Mouse (Mus musculus) gastrocnemius, postnatal 10 days (tissue): ENCODE measurements at regions not wholly inside any gene's neighbourhood (a gene's known extent, or its start where the extent isn't known, plus 50 kb on each side); places are given as distances from the start of the nearest gene placed in this dataset.

ENCODE experiments used
- DNase-seq: peaks from one replicate; pipeline ENCODE4 v3.0.0; 2021; ENCODE audit warnings: mixed read lengths

- no peak for DNase-seq
These were observed 223.5 kb downstream of the Klf5 start for GRCm38 (mm10) chr14:99521954-99522523.

DNA sequence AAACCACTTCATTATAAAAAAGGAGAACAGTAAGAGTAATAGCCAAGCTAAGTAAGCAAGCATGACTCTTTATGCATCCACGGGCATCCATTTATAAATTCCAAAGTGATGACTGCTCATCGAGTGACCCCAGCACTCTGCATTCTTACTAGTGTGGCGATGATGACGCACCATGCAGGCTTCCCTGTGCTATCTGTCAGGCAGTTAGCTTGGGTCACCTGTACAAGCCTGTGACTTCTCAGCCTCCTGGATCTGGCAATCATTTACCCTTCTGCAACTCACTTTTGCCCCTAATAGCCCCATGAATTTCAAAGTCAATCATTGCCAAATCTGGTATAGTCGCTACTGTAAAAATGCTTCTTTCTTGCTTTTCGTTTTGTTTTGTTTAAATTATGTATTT, 237.3 kb downstream of the Klf5 start:
- no peak for DNase-seq

DNA sequence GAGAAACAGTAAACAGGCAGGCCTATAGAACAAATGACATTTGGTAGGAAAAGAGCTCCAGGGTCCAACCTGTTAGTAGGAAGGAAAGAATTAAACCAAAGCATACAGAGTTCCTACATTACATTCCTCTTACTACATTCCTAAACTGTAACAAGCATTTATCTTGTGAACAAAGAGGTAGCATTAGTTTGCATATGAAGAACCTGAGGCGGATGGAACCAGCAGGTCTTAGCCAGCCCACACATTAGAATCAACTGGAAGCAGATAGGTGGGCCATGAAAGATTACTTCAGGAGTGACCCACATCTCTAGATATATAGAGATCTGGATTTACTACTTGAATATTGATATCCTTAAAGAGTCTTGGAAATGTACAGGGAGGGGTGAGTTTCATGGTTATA, 238.8 kb downstream of the Klf5 start:
- no peak for DNase-seq

DNA sequence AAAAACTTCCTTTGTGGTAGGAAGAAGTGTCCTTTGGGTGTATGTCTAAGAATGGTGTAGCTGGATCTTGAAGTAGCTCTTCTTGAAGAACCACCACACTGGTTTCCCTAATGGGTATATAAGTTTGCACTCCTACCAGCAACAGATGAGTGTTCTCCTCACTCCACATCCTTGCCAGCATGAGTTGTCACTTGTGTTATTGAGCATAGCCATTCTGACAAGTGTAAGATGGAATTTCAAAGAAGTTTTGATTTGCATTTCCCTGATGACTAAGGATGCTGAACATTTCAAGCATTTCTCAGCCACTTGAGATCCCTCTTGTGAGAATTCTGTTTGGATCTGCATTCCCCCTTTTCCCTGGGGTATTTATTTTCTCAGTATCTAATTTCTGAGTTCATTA, 243.2 kb downstream of the Klf5 start:
- DNase-seq = no peak

DNA sequence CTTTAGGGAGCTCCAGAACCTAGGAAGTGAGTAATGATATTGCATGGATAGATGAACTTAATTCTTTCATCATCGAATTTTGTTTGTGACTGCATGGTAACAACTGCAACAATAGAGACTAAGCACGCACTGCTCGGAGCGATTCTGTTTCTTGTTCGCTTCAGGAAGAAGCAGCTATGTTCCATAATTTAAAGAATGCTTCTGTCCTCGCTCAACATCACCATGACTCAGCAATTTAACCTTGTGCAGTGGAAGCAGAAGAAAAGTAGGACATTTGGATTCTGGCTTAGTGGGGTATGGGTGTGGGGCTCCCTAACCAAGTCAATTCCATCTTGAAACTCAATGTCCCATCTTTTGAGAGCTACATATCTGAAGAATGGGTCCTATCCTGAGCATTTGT, 249.4 kb downstream of the Klf5 start:
- DNase-seq = no peak

DNA sequence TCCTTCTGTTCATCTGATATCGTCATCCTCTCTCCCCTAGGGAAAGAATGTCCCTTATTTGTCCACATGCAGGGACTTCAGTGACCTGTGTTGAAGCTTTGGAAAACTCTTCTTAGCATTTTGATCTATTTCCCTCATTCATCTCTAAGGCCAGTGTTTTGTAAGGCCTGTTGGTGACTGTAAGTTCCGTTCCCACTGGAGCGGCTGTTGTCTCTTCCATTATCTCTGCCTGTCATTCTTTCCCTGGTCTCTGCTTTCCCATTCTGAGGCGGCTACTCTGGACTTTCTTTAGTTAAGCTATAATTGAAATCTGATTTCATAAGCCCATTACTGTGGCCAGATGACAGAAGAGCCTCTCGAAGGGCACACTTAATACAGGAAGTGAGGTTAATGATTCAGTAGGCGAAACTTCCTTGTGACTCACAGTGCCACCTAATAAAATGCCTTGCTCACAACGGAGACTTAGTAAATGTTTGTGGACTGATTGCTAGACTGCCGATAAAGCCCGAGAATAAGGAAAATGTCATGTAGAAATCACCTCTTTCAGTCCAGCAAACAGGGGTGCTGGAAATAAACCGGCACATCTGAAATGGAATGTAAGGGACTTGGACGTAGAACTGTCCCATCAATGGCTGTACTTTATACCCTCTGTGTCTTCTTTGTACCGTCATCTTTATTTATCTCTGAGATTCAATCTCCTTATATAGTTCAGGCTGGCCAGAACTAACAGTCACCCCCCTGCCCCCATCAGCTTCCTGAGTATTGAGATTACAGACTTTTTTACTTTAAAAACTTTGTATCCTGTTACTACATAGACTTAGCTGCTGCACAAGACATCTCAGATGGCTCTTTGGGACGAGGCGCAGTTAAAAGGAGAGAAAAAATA, 250.1 kb downstream of the Klf5 start:
- DNase-seq = no peak

- no peak for DNase-seq
These were observed 265.5 kb downstream of the Klf5 start for GRCm38 (mm10) chr14:99564024-99564423.

DNA sequence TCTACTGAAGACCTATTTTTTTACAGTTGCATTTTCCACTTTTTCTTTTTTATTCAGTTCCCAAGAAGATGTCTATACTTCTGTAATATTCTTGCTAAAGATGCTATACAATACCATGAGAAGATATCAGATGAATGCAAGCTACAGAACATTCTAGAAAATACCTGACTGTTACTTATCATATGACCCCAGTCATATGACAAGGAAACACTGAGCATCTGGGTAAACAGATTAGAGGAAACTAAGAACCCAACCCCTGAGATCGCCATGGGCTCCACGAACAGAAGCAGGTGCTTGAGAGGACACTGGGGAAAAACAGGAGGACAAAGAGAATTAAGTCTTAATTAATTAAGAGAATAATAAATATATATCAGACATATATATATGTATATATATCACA, 275.7 kb downstream of the Klf5 start:
- no peak for DNase-seq

- DNase-seq = no peak
These were observed 280.2 kb downstream of the Klf5 start for GRCm38 (mm10) chr14:99578665-99579064.

DNA sequence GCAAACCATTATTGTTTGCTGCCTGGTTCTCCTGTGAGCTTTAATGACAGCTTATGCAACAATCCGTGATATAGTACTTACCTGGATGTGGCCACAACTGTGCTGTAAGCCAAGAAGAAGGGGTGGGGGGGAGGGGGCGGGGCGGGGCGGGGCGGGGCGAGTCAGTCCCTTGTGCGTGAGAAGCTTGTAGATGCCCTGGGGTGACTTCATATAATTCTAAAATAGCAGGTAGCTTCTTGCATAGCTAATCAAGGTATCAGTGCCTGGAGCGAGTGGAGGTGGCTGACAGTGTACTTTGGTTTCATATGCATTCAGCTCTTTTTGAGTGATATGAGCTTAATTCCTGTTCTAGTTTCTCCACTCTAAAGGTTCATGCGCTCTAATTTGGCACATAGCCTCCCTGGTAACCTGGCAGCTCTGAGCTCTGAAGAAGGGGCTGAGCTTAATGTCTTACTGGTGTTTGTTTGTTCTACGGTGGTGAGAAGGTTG, 280.8 kb downstream of the Klf5 start:
- no peak for DNase-seq

- no peak for DNase-seq
These were observed 281.3 kb downstream of the Klf5 start for GRCm38 (mm10) chr14:99579765-99580266.

DNA sequence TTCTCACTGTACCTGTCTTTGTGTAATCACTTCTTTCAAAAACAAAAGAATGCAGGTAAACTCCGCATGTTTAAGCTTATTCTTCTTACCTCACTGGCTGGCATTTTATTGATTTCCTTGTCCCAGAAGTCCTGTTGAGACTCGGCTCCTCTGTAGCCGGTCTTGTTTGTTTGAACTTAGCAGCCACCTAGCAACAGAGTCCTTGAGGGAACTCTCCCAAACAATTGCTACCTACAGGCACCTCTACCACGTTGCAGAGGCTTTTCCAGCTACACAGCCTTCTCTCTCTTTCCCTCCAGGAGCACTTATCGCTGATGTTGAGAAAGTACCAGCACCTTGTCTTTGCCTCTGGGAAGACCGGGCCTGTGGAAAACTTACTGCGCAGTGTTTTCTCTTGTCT, 285.7 kb downstream of the Klf5 start:
- DNase-seq = no peak

GRCm38 (mm10) chr14:99586029-99586428, 287.5 kb downstream of the Klf5 start:
- no peak for DNase-seq

DNA sequence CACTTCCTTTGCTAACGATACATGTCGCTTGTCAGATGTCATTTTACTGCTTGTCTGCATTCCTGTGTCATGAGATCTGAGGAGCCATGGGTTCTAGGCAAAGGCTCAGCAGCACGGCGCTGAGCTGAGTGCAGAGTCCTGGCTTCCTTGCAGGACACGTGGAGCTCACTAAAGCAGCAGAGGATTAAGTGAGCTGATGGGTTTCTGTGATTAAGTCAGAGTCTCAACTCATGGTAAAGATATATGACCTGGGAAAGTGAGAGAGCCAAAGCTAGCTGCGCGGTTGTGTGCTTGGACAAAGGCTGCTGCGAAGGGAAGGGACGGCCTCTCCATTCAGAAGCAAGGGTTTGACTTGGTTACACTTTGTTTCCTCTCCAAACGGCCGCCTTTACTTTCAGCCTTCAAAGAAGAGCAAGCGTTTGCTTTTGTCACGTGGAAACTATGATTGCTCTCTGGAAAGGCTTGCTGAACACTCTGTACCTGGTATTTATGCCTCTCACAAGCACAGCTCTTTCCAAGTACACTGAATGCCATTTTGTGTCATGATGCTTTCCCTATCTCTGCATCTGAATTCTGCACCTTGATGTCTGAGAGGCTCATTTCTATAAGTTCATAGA, 292.5 kb downstream of the Klf5 start:
- no peak for DNase-seq

- DNase-seq = no peak
These were observed 294.4 kb downstream of the Klf5 start for GRCm38 (mm10) chr14:99592922-99593321.

DNA sequence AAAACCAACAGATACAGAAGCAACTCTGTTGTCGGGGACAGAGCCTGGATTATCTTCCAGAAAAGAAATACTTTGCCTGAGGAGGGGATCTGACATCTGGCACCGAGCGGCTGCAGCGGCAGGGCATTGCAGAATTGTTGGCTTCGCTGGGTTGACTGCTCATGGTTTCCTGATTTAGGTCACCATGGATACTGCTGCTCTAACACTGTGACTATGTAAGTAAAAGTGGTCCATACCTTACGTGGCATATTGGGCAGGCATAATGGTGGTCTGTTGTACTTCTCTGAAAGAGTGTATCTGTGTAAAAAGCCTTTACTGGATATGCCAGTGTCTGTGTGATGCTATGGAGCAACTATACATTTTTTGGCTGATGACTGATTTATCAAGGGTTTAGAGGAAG, 295.4 kb downstream of the Klf5 start:
- DNase-seq = no peak

DNA sequence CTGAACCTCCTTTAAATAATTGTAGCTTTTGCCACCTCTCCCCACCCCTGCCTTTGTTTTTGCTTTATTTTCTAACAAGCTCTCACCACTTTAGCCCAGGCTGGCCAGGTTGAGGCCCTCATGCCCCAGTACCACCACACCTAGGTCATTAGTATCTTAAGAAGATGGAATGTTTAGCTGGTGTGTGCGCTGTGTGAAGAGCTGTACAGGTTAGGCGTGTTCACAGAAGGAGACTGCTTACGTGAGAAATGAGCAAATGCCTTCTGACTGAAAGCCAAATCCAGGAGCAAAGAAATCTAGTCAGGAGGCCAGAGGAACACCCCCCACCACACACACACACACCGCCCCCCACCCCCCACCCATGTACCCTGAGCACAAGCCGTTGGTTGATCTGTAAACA, 303.4 kb downstream of the Klf5 start:
- no peak for DNase-seq

GRCm38 (mm10) chr14:99603257-99603656, 304.8 kb downstream of the Klf5 start:
- no peak for DNase-seq

DNA sequence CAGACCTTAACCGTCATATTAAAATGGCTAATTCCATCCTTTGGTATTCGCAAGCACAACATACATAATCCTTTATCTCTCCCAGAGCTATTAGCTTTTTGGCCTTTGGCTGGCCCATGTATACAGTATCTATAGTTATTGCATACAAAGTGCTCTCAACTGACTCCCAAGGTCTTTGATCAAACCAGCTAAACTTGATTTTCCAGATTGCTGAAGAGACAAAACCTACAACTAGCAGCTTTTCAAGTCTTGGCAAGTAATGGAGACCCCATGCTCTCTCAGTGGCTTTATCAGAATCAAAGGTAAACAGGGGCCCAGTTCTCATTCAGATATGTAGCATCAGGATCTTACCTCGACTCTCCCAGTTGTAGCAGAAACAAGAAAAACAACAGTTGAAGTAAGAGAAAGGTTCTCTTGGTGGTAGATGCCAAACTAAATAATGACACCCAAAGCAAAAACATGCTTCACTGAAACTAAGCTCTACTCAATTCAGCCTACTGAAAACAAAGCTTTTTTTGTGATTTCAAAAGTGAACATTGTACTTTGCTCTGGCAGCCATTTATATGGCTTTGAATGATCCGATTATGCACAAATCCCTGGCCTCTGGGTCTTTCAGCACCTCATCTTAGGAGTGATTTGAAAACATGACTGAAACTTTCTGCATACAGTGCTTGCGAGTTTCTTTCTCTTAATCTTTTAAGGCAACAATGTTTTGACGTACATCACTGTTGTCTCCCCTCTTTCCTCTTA, 307.0 kb downstream of the Klf5 start:
- no peak for DNase-seq

DNA sequence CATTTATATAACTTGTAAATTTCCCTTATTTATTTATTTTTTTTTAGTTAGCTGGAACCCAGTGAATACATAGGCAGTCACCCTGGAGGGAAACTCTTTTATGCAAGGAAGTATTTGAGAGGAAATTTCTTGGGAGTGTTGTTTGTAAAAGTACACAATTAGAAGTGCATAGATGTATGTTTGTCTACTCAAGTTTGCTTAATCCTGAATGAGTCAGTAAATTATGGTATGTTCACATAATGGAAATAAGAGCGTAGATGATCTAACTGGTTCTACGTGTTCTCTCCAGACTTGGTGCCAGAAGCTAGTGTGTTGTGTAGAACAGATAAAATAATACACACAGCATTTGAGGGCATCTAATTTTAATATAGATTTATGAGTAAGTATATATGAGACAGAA, 310.5 kb downstream of the Klf5 start:
- no peak for DNase-seq

GRCm38 (mm10) chr14:99611435-99611834, 312.9 kb downstream of the Klf5 start:
- DNase-seq = no peak

- DNase-seq = no peak
These were observed 313.6 kb downstream of the Klf5 start for GRCm38 (mm10) chr14:99612114-99612513.

DNA sequence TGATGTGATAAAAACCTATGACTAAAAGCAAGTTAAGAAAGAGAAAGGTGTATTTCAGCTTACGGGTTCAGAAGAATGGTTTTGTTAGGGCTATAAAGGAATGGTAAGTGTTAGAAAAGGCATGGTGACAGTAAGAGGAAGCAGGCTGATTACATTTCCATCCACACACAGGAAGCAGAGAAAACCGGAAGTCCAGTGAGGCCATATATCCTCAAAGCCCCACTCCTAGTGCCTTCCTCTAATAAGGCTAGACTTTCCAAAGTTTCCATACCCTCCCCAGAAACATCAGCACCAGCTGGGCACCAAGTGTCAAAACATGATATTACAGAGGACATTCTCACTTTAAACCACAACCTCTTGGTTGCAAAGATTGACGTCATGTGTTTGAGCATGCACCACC, 316.3 kb downstream of the Klf5 start:
- DNase-seq = no peak
